Mouse (Mus musculus): Measurements from ENCODE around the gene Adamtsl3. TPM values are rescaled to one million over a fixed set of nuclear protein-coding genes. Genes with fewer than 3 reads are reported as not detected.

Gene Adamtsl3
- 14.5 and 15.6 TPM in 2 replicates for polyA plus RNA-seq (2012; rRNA removed)

DNA sequence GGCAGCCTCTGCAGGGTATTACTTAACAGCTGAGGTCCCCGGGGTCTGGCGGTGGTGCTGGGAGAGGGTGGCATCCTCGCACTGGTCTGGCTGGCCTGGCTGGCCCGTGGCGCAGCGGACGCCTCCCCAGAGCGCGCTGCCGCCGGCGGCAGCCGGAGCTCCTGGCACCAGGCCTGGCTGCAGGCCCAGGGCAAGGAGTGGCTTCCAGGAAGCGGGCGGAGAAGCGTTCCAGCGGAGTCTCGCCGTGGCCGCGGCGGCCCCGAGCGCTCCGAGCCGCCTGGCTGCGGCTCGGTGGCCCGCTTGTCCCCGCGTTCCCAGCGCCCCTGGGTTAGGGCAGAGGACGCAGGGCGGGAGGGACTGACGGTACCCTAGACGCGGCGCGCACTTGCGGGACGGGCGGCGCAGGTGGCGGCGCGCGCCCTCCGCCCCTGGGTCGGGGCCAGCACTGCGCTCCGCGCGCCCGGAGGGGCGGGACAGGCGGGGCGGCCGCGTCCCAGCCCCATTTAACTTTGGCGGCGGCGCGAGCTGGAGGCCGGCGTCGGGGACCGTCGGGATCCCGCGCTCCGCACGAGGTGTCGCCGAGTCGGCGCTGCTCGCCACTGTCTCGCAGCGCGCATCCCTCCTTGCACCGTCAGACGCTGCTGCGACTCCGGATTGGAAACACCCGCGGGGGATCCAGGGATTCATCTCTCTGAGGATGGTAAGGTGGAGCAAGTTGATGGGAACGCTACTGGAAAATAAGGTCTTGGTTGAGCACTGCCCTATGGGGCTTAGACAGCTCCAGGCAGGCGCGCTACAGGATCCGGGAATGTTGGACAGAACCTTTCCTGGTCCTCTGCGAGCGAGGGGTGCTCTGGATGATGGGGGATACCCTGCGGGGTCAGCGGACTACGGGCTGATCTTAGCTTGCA, at the start of gene Adamtsl3:
Gene Adamtsl3, plus strand, starts transcription at position 484 of the 911 bp plus-strand sequence.
- DNase-seq (ENCODE audit: low spot score): peak; percentile 29

DNA sequence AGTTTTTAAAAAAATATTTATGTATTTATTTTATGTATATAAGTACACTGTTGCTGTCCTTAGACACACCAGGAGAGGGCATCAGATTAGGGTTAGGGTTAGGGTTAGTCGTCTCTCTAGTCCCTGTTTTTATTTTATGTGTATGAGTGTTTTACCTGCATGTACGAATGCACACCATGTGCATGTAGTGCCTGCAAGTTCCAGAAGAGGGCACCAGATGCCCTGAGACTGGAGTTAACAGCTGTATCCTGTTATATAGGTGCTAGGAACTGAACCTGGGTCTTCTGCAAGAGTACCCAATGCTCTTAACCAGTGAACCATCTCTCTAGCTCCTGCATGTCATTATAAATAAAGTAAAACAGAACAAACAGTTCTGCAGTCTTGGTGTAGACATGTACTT, 48.3 kb upstream of the Adamtsl3 start:
- no peak for DNase-seq (ENCODE audit: low spot score)

DNA sequence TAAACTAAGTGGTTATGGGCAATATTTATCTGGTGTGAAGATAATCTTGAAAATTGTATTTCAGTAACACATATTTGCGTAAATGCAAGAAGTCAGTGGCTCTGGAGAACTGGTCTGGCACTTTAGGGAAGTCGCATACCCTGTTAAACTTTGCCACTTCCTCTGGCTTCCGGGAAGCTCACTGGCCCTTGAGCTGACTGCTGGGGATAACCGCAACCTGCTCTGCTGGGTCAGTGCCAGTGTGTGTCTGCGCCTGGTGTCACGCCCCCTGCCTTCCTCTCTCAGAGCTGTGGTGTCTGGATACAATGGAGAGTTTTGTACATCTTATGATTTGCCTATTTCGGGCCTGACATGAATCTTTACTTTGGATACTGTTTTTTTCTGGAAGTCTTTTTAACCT, 42.1 kb upstream of the Adamtsl3 start:
- no peak for DNase-seq (ENCODE audit: low spot score)

GRCm38 (mm10) chr7:82294083-82294482, 41.4 kb upstream of the Adamtsl3 start:
- DNase-seq (ENCODE audit: low spot score): no peak

GRCm38 (mm10) chr7:82294611-82295010, 40.9 kb upstream of the Adamtsl3 start:
- no peak for DNase-seq (ENCODE audit: low spot score)

DNA sequence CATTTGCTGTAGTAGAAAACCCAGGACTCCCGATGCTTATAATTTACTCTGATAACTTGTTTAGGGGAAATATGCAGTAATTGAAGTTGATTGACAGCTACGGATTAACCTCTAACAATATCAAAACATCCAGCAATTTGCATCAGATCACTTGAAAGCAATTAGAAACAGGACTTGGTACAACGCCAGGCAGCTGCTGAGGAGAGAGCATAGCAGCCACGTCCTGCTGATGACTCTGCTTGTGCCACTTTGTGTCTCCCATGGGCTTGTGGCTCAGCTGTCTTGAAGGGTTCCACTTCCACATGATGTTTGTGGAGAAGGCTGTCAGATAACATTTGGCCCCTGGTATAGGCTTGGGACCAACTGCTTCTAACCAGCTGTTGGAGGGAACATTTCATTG, 27.1 kb upstream of the Adamtsl3 start:
- no peak for DNase-seq (ENCODE audit: low spot score)

DNA sequence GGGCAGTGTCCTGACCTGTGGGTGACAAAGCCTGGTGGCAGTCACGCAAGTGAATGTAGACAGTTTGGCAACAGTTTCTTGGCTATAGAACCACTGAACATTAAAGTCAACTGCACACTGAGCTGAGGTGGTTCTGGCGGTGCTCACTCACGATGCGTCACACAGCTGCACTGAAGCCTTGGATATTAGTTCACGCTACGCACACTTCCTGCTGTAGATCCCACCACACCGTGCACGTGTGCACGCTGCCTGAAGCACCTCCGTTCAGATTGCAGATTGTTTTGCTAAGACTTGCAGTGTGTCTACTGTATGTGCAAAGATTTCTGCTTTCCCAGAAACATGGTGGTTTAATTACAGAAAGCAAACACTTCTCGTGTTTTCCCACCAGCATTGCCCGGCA, 17.0 kb upstream of the Adamtsl3 start:
- no peak for DNase-seq (ENCODE audit: low spot score)

- DNase-seq (ENCODE audit: low spot score): no peak
These were observed 8.9 kb upstream of the Adamtsl3 start for GRCm38 (mm10) chr7:82326616-82327015.

GRCm38 (mm10) chr7:82327201-82327600, 8.3 kb upstream of the Adamtsl3 start:
- DNase-seq (ENCODE audit: low spot score): no peak

GRCm38 (mm10) chr7:82327881-82328280, 7.6 kb upstream of the Adamtsl3 start:
- DNase-seq (ENCODE audit: low spot score): no peak

GRCm38 (mm10) chr7:82329831-82330230, 5.7 kb upstream of the Adamtsl3 start:
- DNase-seq (ENCODE audit: low spot score): no peak

GRCm38 (mm10) chr7:82330860-82331259, 4.6 kb upstream of the Adamtsl3 start:
- DNase-seq (ENCODE audit: low spot score): no peak

DNA sequence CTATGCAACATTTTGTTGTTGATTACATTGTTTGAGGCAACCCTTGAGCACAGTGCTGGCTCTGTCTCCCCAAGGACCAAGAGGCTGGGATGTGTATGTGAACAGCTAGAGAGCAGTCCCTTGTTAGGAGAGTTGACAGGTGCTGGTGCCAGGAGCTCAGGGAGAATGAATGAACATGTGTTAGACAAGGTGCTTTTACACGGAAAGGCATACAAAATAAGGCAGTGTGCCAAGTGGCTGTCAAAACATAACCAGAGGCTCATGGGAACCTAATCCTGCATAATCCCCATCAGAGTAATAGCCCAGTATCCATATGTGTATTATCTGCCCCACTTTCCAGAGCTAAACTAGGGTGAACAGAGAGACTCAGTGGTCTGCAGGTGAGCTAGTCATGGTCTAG, 1.5 kb upstream of the Adamtsl3 start:
- no peak for DNase-seq (ENCODE audit: low spot score)

DNA sequence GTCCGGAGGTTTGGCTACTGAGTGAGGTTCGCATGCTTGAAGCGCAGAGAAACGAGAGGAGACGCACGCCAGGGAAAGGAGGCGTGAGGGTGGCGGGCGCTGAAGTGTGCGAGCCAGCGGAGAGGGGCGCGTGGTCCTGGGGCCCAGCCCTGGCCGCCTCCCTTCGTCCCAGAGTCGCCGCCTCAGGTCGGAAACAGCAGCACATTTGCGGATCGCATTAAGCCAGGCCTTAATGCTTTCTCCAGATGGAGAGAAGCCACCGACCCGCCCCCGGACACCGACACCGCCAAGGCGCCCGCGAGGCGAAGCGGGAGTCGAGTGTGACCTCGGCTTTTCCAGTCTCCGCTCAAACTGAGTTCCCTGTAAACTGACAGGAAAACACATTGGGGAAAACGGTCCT, 638 bp downstream of the Adamtsl3 start:
- no peak for DNase-seq (ENCODE audit: low spot score)

- DNase-seq (ENCODE audit: low spot score): no peak
These were observed 2.6 kb downstream of the Adamtsl3 start for GRCm38 (mm10) chr7:82338121-82338520.

- DNase-seq (ENCODE audit: low spot score): no peak
These were observed 3.0 kb downstream of the Adamtsl3 start for GRCm38 (mm10) chr7:82338532-82338931.

- DNase-seq (ENCODE audit: low spot score): no peak
These were observed 3.7 kb downstream of the Adamtsl3 start for GRCm38 (mm10) chr7:82339214-82339613.

DNA sequence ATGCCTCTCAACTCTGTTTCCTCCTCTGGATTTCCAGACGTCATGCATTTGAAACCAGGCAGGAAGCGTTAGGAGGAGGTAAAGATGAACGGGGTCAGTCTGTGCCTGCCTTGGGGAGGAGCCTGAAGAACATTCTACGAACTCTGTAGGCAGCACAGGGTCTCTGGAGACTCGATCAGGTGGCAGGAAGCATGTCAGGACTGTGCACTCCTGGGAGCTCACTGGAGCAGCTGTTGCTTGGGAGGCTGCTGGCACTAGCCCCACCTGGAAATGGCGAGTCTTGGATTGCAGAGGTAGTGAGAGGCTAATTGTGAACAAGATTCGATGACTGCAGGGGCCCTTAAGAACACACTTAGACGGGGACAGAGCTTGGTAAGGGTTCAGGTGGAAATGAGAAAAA, 6.0 kb downstream of the Adamtsl3 start:
- DNase-seq (ENCODE audit: low spot score): no peak

DNA sequence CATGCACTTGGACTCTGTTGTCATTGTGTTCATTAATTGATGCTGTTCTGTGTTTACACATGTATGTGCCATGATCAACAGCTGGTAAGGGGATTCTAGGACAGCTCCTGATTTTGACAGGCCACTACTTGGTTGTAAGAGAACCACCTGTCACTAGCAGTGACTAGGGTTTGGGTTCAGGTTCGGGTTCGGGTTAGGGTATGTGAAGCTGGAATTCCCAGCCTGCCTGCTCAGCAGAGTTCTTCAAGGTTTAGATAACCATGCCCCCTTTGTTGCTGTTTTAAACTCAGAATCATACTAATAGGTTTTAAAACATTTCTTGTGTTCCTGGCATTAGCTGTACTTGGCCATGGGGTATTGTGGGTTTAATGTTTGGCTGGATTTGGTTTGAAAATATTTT, 11.2 kb downstream of the Adamtsl3 start:
- no peak for DNase-seq (ENCODE audit: low spot score)

DNA sequence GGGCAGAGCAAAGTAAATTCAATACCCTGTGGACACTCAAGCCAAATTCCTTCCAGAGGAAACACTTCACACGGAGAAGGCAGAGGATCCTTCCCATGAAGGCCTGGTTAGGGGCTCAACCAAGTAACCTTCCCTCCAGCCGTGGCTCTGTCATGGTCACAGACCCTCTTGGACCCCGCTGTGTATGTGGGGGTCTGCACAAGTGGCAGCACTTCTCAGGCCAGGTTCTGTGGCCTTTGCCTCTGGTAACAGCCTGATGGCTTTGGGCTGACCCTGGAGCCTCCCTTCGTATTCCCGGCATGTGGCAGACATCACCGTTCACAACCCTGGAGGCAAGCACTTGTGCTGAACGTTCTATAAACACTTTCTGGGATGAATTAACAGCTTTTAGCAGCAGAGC, 14.3 kb downstream of the Adamtsl3 start:
- no peak for DNase-seq (ENCODE audit: low spot score)

DNA sequence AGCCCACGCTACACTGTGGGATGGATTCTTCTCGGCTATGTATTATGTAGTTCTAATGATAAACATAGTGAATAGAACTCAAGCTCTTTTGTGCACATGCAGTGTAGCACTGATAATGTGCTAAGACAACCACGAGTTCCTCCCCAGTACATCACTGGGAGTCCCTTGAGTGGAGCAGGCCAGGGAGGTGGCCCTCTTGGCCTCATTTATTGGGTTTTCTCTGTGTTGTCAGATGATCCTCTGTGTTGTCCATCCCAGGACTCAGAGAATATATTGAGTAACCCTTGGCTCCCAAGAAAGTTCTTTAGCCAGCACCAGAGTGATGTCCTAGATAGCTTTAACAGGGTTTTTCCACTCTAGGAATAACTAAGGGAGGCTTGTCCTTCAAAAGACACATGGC, 14.9 kb downstream of the Adamtsl3 start:
- no peak for DNase-seq (ENCODE audit: low spot score)

GRCm38 (mm10) chr7:82359146-82359545, 23.7 kb downstream of the Adamtsl3 start:
- no peak for DNase-seq (ENCODE audit: low spot score)

- DNase-seq (ENCODE audit: low spot score): no peak
These were observed 24.2 kb downstream of the Adamtsl3 start for GRCm38 (mm10) chr7:82359674-82360073.

DNA sequence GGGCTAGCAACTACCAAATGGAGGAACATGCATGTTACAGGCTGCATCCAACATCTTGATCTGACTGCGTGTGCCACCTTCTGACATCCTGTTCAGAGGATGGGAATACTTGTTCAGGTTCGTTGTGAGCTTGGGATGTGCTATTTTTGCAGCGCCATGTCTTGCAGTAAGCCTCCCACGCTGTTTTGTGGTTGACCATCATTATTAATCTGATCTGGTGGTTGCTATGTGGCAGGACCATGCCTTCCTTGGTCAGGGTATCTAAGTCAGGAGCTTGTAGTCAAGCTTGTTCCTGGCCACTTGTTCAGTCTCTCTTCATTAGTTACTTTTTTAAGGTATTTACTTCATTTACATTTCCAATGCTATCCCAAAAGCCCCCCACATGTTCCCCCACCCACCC, 24.7 kb downstream of the Adamtsl3 start:
- DNase-seq (ENCODE audit: low spot score): no peak
